ENCODE assay signal across 7 mouse cellular contexts in the genomic region with DNA sequence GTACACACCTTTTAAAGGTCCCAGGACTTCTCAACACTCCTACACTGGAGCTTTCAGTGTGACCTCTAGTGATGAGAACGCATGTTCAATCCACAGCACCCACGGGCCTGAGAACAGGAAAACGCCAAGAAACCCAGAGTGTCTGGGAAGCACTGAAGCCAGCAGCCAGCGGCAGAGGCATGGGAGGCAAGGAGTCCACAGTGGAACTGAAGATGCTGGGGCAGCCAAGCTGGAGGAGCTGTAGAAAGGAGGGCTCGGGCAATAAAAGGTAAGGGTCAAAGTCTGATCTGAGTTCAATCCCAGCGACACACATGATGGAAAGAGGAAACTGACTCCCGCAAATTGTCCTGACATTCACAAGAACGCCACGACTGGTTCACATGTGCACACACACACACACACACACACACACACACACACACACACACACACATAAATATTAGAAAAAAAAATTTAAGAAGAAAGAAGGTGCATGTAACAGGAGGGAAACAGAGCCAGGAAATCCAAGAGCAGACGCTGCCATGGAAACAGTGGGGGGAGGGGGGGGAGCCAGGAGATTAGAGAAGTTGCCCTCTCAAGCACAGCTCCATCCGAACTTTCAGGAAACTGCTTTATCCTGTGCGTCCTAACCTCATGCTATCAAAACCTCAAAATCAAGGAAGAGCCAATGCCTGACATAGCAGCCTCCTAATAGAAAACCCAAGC. TPM values are rescaled to one million over a fixed set of nuclear protein-coding genes. Genes with fewer than 3 reads are reported as not detected.
DNase-seq lines count a peak whose midpoint lies in the region; ATAC-seq and TF ChIP-seq lines count a peak whose summit lies in the region.

No protein-coding gene starts in this region.

- H3K27me3 ChIP-seq in G1E (ENCODE audit: insufficient read depth, low read length) = peaks cover 3% of the 10 kb centered on the region; the same call in 1 of the 2 replicates
- peaks cover 6% of the 10 kb centered on the region for H3K27me3 ChIP-seq in hindbrain, embryonic 10.5 days (ENCODE audit: insufficient read depth, poor library complexity, severe bottlenecking)
- H3K27me3 ChIP-seq in limb, embryonic 11.5 days (ENCODE audit: control insufficient read depth, insufficient read depth, low read length) = no peaks in the 10 kb centered on the region
- H3K27me3 ChIP-seq in midbrain, embryonic 11.5 days (ENCODE audit: control insufficient read depth, insufficient read depth, low read length) = peaks cover 6% of the 10 kb centered on the region

- H3K4me3 ChIP-seq in G1E (ENCODE audit: low read depth, low read length) = peak overlapping the region; percentile 74
- peak overlapping the region; percentile 22; the same call in 1 of the 2 replicates for H3K4me3 ChIP-seq in cortical plate, adult 2 months (ENCODE audit: insufficient read depth, low read length)
- H3K4me3 ChIP-seq in hindbrain, embryonic 10.5 days = peak overlapping the region; percentile 57
- peak overlapping the region; percentile 42 for H3K4me3 ChIP-seq in limb, embryonic 11.5 days (ENCODE audit: low read depth, low read length)
- peak overlapping the region; percentile 40 for H3K4me3 ChIP-seq in midbrain, embryonic 11.5 days (ENCODE audit: low read depth, low read length)

- 9% methylated on average over 12 of the region's 12 CpGs for WGBS in hindbrain, embryonic 10.5 days
- 8% methylated on average over 12 of the region's 12 CpGs for WGBS in limb, embryonic 11.5 days
- 5% methylated on average over 12 of the region's 12 CpGs for WGBS in midbrain, embryonic 11.5 days

- no peak for DNase-seq in G1E (ENCODE audit: low spot score)
- DNase-seq in hindbrain, embryonic 10.5 days (ENCODE audit: low spot score) = peak; percentile 32
- DNase-seq in limb, embryonic 11.5 days (ENCODE audit: low spot score) = peak; percentile 74
- DNase-seq in midbrain, embryonic 11.5 days (ENCODE audit: low spot score, missing footprints) = peak; percentile 90
- DNase-seq in urinary bladder, postnatal 36 days (ENCODE audit: low spot score in 2 of 2) = no peak
- DNase-seq in layer of hippocampus, adult 11-12 months (ENCODE audit: low spot score) = no peak

- H3K4me2 ChIP-seq in limb, embryonic 11.5 days (ENCODE audit: low read depth, severe bottlenecking) = peak overlapping the region; percentile 84
- peak overlapping the region; percentile 71 for H3K4me2 ChIP-seq in midbrain, embryonic 11.5 days

- peak overlapping the region; percentile 41 for H3K9ac ChIP-seq in limb, embryonic 11.5 days (ENCODE audit: low read length)
- peak overlapping the region; percentile 71 for H3K9ac ChIP-seq in midbrain, embryonic 11.5 days (ENCODE audit: low read length)

- peak; percentile 6 for ATAC-seq in G1E (ENCODE audit: extremely low read depth, insufficient number of reproducible peaks, low FRiP score, poor library complexity, severe bottlenecking)
- ATAC-seq in limb, embryonic 11.5 days (ENCODE audit: insufficient number of reproducible peaks, low FRiP score, low TSS enrichment, low read depth) = peak; percentile 51
- peak; percentile 63 for ATAC-seq in midbrain, embryonic 11.5 days (ENCODE audit: low FRiP score)

- no peaks in the 10 kb centered on the region for H3K9me3 ChIP-seq in G1E (replicated peaks)
- H3K9me3 ChIP-seq in hindbrain, embryonic 10.5 days = no peaks in the 10 kb centered on the region
- no peaks in the 10 kb centered on the region for H3K9me3 ChIP-seq in limb, embryonic 11.5 days (ENCODE audit: control insufficient read depth, low read length)
- no peaks in the 10 kb centered on the region for H3K9me3 ChIP-seq in midbrain, embryonic 11.5 days (ENCODE audit: control insufficient read depth, low read length)

- H3K27ac ChIP-seq in cortical plate, adult 2 months (ENCODE audit: insufficient read depth, low read length) = peak overlapping the region; percentile 49
- peak overlapping the region; percentile 96 for H3K27ac ChIP-seq in hindbrain, embryonic 10.5 days
- peak overlapping the region; percentile 85 for H3K27ac ChIP-seq in limb, embryonic 11.5 days (replicated peaks; ENCODE audit: low read depth, low read length)
- peak overlapping the region; percentile 66 for H3K27ac ChIP-seq in midbrain, embryonic 11.5 days (ENCODE audit: low read depth, low read length)

- no peak for TF ChIP-seq POLR2A in cortical plate, adult 2 months (IDR thresholded peaks at IDR 0.05; ENCODE audit: extremely low read depth, insufficient read depth, low read length)

- H3K36me3 ChIP-seq in G1E (replicated peaks) = no peaks in the 10 kb centered on the region
- H3K36me3 ChIP-seq in hindbrain, embryonic 10.5 days = no peaks in the 10 kb centered on the region
- H3K36me3 ChIP-seq in limb, embryonic 11.5 days (ENCODE audit: control insufficient read depth, insufficient read depth, low read length) = no peaks in the 10 kb centered on the region
- H3K36me3 ChIP-seq in midbrain, embryonic 11.5 days (ENCODE audit: control insufficient read depth, insufficient read depth, low read length) = no peaks in the 10 kb centered on the region

- H3K4me1 ChIP-seq in G1E (ENCODE audit: insufficient read depth, low read depth, low read length) = peaks cover 66% of the 10 kb centered on the region
- 0 out of 2 replicates have a peak, but pooled peaks cover 1% of the 10 kb centered on the region for H3K4me1 ChIP-seq in cortical plate, adult 2 months (ENCODE audit: control insufficient read depth, insufficient read depth, low read length)
- peaks cover 38% of the 10 kb centered on the region for H3K4me1 ChIP-seq in hindbrain, embryonic 10.5 days (replicated peaks)
- peaks cover 17% of the 10 kb centered on the region for H3K4me1 ChIP-seq in limb, embryonic 11.5 days (ENCODE audit: control insufficient read depth, insufficient read depth, low read length)
- peaks cover 16% of the 10 kb centered on the region for H3K4me1 ChIP-seq in midbrain, embryonic 11.5 days (ENCODE audit: control insufficient read depth, insufficient read depth, low read length)

- TF ChIP-seq CTCF in G1E (IDR thresholded peaks at IDR 0.05; ENCODE audit: low read depth, low read length) = no peak
- TF ChIP-seq CTCF in cortical plate, adult 2 months (IDR thresholded peaks at IDR 0.05; ENCODE audit: extremely low read depth, insufficient read depth, low read length) = no peak

RNA-seq across cellular contexts. Expression of a gene that starts 11.2 kb away (rescaled TPM):
- total RNA-seq in G1E (2014; fragmentation: Nextera tagmentation) (2,208 and 2,341 TPM in 2 replicates), G1E (2017) (819 and 896 TPM in 2 replicates)
- 1,947 and 1,988 TPM in 2 replicates for polyA plus RNA-seq in G1E (2012)
- 840 and 847 TPM in 2 replicates for polyA plus RNA-seq in cortical plate, adult 2 months (2012; rRNA removed)
- polyA plus RNA-seq in hindbrain, embryonic 10.5 days (2016; fragmentation: Nextera tagmentation; extraction: Ambion mirVana) = 889 and 916 TPM in 2 replicates
- 1,077 and 1,093 TPM in 2 replicates for polyA plus RNA-seq in limb, embryonic 11.5 days (2014; fragmentation: Nextera tagmentation; extraction: Ambion mirVana)
- 1,099 and 1,119 TPM in 2 replicates for polyA plus RNA-seq in midbrain, embryonic 11.5 days (2014; fragmentation: Nextera tagmentation; extraction: Ambion mirVana)

RNA-seq across cellular contexts. Expression of a gene that starts 46.9 kb away (rescaled TPM):
- total RNA-seq in G1E (2014; fragmentation: Nextera tagmentation) = 33.9 and 40.4 TPM in 2 replicates
- 20.3 and 20.5 TPM in 2 replicates for total RNA-seq in G1E (2017)
- 44.3 and 54.7 TPM in 2 replicates for polyA plus RNA-seq in G1E (2012)
- polyA plus RNA-seq in cortical plate, adult 2 months (2012; rRNA removed) = 7.2 and 9.3 TPM in 2 replicates
- polyA plus RNA-seq in hindbrain, embryonic 10.5 days (2016; fragmentation: Nextera tagmentation; extraction: Ambion mirVana) = 6.1 and 6.6 TPM in 2 replicates
- 6.3 and 6.9 TPM in 2 replicates for polyA plus RNA-seq in limb, embryonic 11.5 days (2014; fragmentation: Nextera tagmentation; extraction: Ambion mirVana)
- polyA plus RNA-seq in midbrain, embryonic 11.5 days (2014; fragmentation: Nextera tagmentation; extraction: Ambion mirVana) = 7.0 and 8.8 TPM in 2 replicates

Comparison
In these comparisons a context has a peak if more than half of its experiments do, and no peak if none do; other contexts are left out.
1. ATAC-seq: peak in every context shown above with its lines; median percentile 63 in midbrain, embryonic 11.5 days; 51 in limb, embryonic 11.5 days; 6 in G1E.
2. DNase-seq: peak in hindbrain, embryonic 10.5 days (single experiment), limb, embryonic 11.5 days (single experiment) and midbrain, embryonic 11.5 days (single experiment); none in G1E (single experiment), urinary bladder, postnatal 36 days (0 of 2) and layer of hippocampus, adult 11-12 months (single experiment).
3. H3K4me3 ChIP-seq: peak in every context shown above with its lines; median percentile 74 in G1E; 57 in hindbrain, embryonic 10.5 days; 42 in limb, embryonic 11.5 days; 40 in midbrain, embryonic 11.5 days; 22 in cortical plate, adult 2 months.
4. Peak in every context shown above with its lines, with median percentiles within 50 percentile points of each other: H3K27ac ChIP-seq.